Mouse (Mus musculus): Measurements from ENCODE around the gene Pde2a. TPM values are rescaled to one million over a fixed set of nuclear protein-coding genes. Genes with fewer than 3 reads are reported as not detected.

Gene Pde2a
- 16.4 and 20.0 TPM in 2 replicates for polyA plus RNA-seq (2014; fragmentation: Nextera tagmentation; extraction: Ambion mirVana)

GRCm38 (mm10) chr7:101421529-101421928 is at the start of gene Pde2a:
TSS of gene Pde2a (plus strand) at chr7:101421691.
- no peak within 1 kb of the TSS for H3K4me2 ChIP-seq (ENCODE audit: low read length)
- 16% methylated on average over 6 of the region's 6 CpGs for WGBS
- H3K9me3 ChIP-seq (ENCODE audit: control insufficient read depth, low read length), result no peaks in the 10 kb centered on the region
- no peak for DNase-seq (ENCODE audit: low spot score)
- no peak within 1 kb of the TSS for H3K4me3 ChIP-seq (ENCODE audit: low read depth, low read length)
- no peaks in the 10 kb centered on the region for H3K36me3 ChIP-seq (ENCODE audit: control insufficient read depth, insufficient read depth, low read length)
- no peaks in the 10 kb centered on the region for H3K4me1 ChIP-seq (replicated peaks; ENCODE audit: control insufficient read depth, insufficient read depth, low read length)
- H3K9ac ChIP-seq (ENCODE audit: low read length), result no peak within 1 kb of the TSS
- no peak for ATAC-seq (replicated peaks; ENCODE audit: low FRiP score, low TSS enrichment, low read depth)
- H3K27me3 ChIP-seq (replicated peaks; ENCODE audit: control insufficient read depth, insufficient read depth, low read length), result peaks cover 6% of the 10 kb centered on the region; the same call in 1 of the 2 replicates
- H3K27ac ChIP-seq (ENCODE audit: low read depth), result no peak within 1 kb of the TSS

- no peaks in the 10 kb centered on the region for H3K9me3 ChIP-seq (ENCODE audit: control insufficient read depth, low read length)
Measured at GRCm38 (mm10) chr7:101373082-101373481, 48.4 kb upstream of the Pde2a start.

GRCm38 (mm10) chr7:101374155-101374554 is 47.3 kb upstream of the Pde2a start:
- H3K9ac ChIP-seq (ENCODE audit: low read length), result no peak overlapping the region
- ATAC-seq (replicated peaks; ENCODE audit: low FRiP score, low TSS enrichment, low read depth) (no peak; the same call in 1 of the 2 replicates), DNase-seq (ENCODE audit: low spot score) (no peak)

More at GRCm38 (mm10) chr7:101373082-101373481, 48.4 kb upstream of the Pde2a start:
- DNase-seq (ENCODE audit: low spot score) (no peak), ATAC-seq (replicated peaks; ENCODE audit: low FRiP score, low TSS enrichment, low read depth) (no peak)
- H3K9ac ChIP-seq (ENCODE audit: low read length), result no peak overlapping the region
- peaks cover 11% of the 10 kb centered on the region; the same call in 1 of the 2 replicates for H3K4me1 ChIP-seq (replicated peaks; ENCODE audit: control insufficient read depth, insufficient read depth, low read length)
- no peak overlapping the region for H3K27ac ChIP-seq (ENCODE audit: low read depth)
- 80% methylated on average over 26 of the region's 26 CpGs for WGBS
- no peaks in the 10 kb centered on the region for H3K36me3 ChIP-seq (ENCODE audit: control insufficient read depth, insufficient read depth, low read length)
- no peak overlapping the region for H3K4me3 ChIP-seq (ENCODE audit: low read depth, low read length)
- no peak overlapping the region for H3K4me2 ChIP-seq (ENCODE audit: low read length)
- H3K27me3 ChIP-seq (replicated peaks; ENCODE audit: control insufficient read depth, insufficient read depth, low read length), result no peaks in the 10 kb centered on the region

GRCm38 (mm10) chr7:101376701-101377340 is 44.7 kb upstream of the Pde2a start:
- Histone ChIP-seq H3K27ac (ENCODE audit: low read depth) (peak overlapping the region; percentile 87), H3K4me3 (ENCODE audit: low read depth, low read length) (no peak overlapping the region), H3K36me3 (ENCODE audit: control insufficient read depth, insufficient read depth, low read length) (no peaks in the 10 kb centered on the region), H3K27me3 (replicated peaks; ENCODE audit: control insufficient read depth, insufficient read depth, low read length) (no peaks in the 10 kb centered on the region), H3K9me3 (ENCODE audit: control insufficient read depth, low read length) (no peaks in the 10 kb centered on the region), H3K4me1 (replicated peaks; ENCODE audit: control insufficient read depth, insufficient read depth, low read length) (peaks cover 28% of the 10 kb centered on the region; the same call in 1 of the 2 replicates), H3K4me2 (ENCODE audit: low read length) (no peak overlapping the region), H3K9ac (ENCODE audit: low read length) (no peak overlapping the region; the same call in 1 of the 2 replicates)
- no peak for DNase-seq (ENCODE audit: low spot score)
- 74% methylated on average over 10 of the region's 10 CpGs for WGBS
- ATAC-seq (replicated peaks; ENCODE audit: low FRiP score, low TSS enrichment, low read depth), result no peak

More at GRCm38 (mm10) chr7:101374155-101374554, 47.3 kb upstream of the Pde2a start:
- Histone ChIP-seq H3K27me3 (replicated peaks; ENCODE audit: control insufficient read depth, insufficient read depth, low read length) (no peaks in the 10 kb centered on the region), H3K27ac (ENCODE audit: low read depth) (no peak overlapping the region), H3K36me3 (ENCODE audit: control insufficient read depth, insufficient read depth, low read length) (no peaks in the 10 kb centered on the region), H3K4me1 (replicated peaks; ENCODE audit: control insufficient read depth, insufficient read depth, low read length) (peaks cover 22% of the 10 kb centered on the region; the same call in 1 of the 2 replicates), H3K4me3 (ENCODE audit: low read depth, low read length) (no peak overlapping the region), H3K9me3 (ENCODE audit: control insufficient read depth, low read length) (no peaks in the 10 kb centered on the region), H3K4me2 (ENCODE audit: low read length) (no peak overlapping the region)

DNA sequence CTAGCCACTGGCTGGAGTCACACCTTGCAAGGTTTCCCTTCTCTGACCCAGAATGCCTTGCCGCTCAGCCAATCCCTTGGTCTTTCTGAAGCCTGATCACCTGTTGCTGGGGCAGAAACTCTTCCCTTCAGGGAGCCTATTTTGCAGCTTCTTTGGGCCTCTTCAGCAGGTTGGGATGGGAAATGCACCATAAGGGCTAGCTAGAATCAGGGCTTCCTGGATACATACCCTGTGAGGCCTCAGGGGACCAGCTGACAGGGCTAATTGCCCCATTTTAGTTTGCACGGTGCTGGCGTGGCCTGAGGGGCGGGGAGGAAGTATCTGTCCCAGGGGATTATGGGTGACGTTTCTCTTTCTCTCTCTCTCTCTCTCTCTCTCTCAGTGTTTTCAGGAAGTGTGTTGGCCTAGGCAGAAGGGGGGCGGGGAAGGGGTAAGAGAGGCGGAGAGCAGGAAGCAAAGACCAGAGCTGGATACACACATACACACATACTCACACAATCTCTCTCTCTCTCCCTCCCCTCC is 43.7 kb upstream of the Pde2a start:
- Histone ChIP-seq H3K27ac (ENCODE audit: low read depth) (peak overlapping the region; percentile 87), H3K4me2 (ENCODE audit: low read length) (peak overlapping the region; percentile 65), H3K9ac (ENCODE audit: low read length) (peak overlapping the region; percentile 55), H3K4me3 (ENCODE audit: low read depth, low read length) (peak overlapping the region; percentile 25), H3K36me3 (ENCODE audit: control insufficient read depth, insufficient read depth, low read length) (no peaks in the 10 kb centered on the region), H3K27me3 (replicated peaks; ENCODE audit: control insufficient read depth, insufficient read depth, low read length) (no peaks in the 10 kb centered on the region), H3K4me1 (replicated peaks; ENCODE audit: control insufficient read depth, insufficient read depth, low read length) (peaks cover 28% of the 10 kb centered on the region; the same call in 1 of the 2 replicates), H3K9me3 (ENCODE audit: control insufficient read depth, low read length) (no peaks in the 10 kb centered on the region)
- ATAC-seq (replicated peaks; ENCODE audit: low FRiP score, low TSS enrichment, low read depth), result peak; percentile 82
- WGBS, result 8% methylated on average over 7 of the region's 7 CpGs
- peak; percentile 88 for DNase-seq (ENCODE audit: low spot score)

GRCm38 (mm10) chr7:101378285-101378684 is 43.2 kb upstream of the Pde2a start:
- Histone ChIP-seq H3K36me3 (ENCODE audit: control insufficient read depth, insufficient read depth, low read length) (no peaks in the 10 kb centered on the region), H3K27ac (ENCODE audit: low read depth) (peak overlapping the region; percentile 87), H3K9ac (ENCODE audit: low read length) (peak overlapping the region; percentile 55), H3K4me1 (replicated peaks; ENCODE audit: control insufficient read depth, insufficient read depth, low read length) (peaks cover 28% of the 10 kb centered on the region; the same call in 1 of the 2 replicates), H3K4me3 (ENCODE audit: low read depth, low read length) (peak overlapping the region; percentile 25), H3K9me3 (ENCODE audit: control insufficient read depth, low read length) (no peaks in the 10 kb centered on the region), H3K27me3 (replicated peaks; ENCODE audit: control insufficient read depth, insufficient read depth, low read length) (no peaks in the 10 kb centered on the region), H3K4me2 (ENCODE audit: low read length) (peak overlapping the region; percentile 65)
- 34% methylated on average over 3 of the region's 3 CpGs for WGBS
- ATAC-seq (replicated peaks; ENCODE audit: low FRiP score, low TSS enrichment, low read depth) (no peak), DNase-seq (ENCODE audit: low spot score) (no peak)

- peak overlapping the region; percentile 65 for H3K4me2 ChIP-seq (ENCODE audit: low read length)
- WGBS, result 45% methylated on average over 5 of the region's 5 CpGs
- no peaks in the 10 kb centered on the region for H3K9me3 ChIP-seq (ENCODE audit: control insufficient read depth, low read length)
- H3K36me3 ChIP-seq (ENCODE audit: control insufficient read depth, insufficient read depth, low read length), result no peaks in the 10 kb centered on the region
- H3K27ac ChIP-seq (ENCODE audit: low read depth), result peak overlapping the region; percentile 48; the same call in 1 of the 2 replicates
- no peak for ATAC-seq (replicated peaks; ENCODE audit: low FRiP score, low TSS enrichment, low read depth)
- DNase-seq (ENCODE audit: low spot score), result no peak
- H3K4me1 ChIP-seq (replicated peaks; ENCODE audit: control insufficient read depth, insufficient read depth, low read length), result peaks cover 28% of the 10 kb centered on the region; the same call in 1 of the 2 replicates
- no peaks in the 10 kb centered on the region for H3K27me3 ChIP-seq (replicated peaks; ENCODE audit: control insufficient read depth, insufficient read depth, low read length)
- H3K9ac ChIP-seq (ENCODE audit: low read length), result peak overlapping the region; percentile 55
- peak overlapping the region; percentile 25 for H3K4me3 ChIP-seq (ENCODE audit: low read depth, low read length)
Measured at GRCm38 (mm10) chr7:101378796-101379465, 42.6 kb upstream of the Pde2a start.

DNA sequence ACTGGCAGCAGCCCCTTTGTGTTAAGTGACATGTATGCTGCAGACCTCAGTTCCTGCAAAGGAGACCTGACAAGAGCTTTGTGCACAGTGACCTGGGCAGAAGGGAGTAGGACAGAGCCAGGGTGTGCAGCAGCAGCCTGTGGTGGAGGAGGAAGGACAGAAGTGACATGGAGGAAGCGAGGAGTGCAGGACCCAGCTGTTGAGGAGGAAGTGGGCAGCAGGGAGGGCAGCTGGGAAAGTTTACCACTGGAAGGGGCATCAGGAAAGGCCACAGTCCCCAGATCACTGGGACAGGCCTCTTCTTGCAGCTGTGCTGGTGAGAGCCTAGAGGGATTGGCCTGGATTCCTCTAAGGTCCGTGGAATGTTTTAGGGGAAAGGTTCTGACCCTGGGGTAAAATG is 41.8 kb upstream of the Pde2a start:
- Histone ChIP-seq H3K4me3 (ENCODE audit: low read depth, low read length) (no peak overlapping the region), H3K9ac (ENCODE audit: low read length) (peak overlapping the region; percentile 23; the same call in 1 of the 2 replicates), H3K4me2 (ENCODE audit: low read length) (peak overlapping the region; percentile 65), H3K4me1 (replicated peaks; ENCODE audit: control insufficient read depth, insufficient read depth, low read length) (peaks cover 30% of the 10 kb centered on the region), H3K27ac (ENCODE audit: low read depth) (peak overlapping the region; percentile 48; the same call in 1 of the 2 replicates), H3K36me3 (ENCODE audit: control insufficient read depth, insufficient read depth, low read length) (no peaks in the 10 kb centered on the region), H3K9me3 (ENCODE audit: control insufficient read depth, low read length) (no peaks in the 10 kb centered on the region), H3K27me3 (replicated peaks; ENCODE audit: control insufficient read depth, insufficient read depth, low read length) (no peaks in the 10 kb centered on the region)
- ATAC-seq (replicated peaks; ENCODE audit: low FRiP score, low TSS enrichment, low read depth), result no peak
- no peak for DNase-seq (ENCODE audit: low spot score)
- 57% methylated on average over 2 of the region's 2 CpGs for WGBS

All from intestine, embryonic 14.5 days (tissue).